Mouse (Mus musculus) forebrain, postnatal 0 days (tissue): ENCODE measurements at regions not wholly inside any gene's neighbourhood (a gene's known extent, or its start where the extent isn't known, plus 50 kb on each side); places are given as distances from the start of the nearest gene placed in this dataset.

Source experiments
- ATAC-seq: fragments of 200-750 bp; cut with Nextera tagmentation; 2 replicates; pipeline ENCODE4 v1.8.0; 2017; ENCODE audit warnings: mild to moderate bottlenecking, moderate library complexity
- DNase-seq: peaks from one replicate; pipeline ENCODE4 v3.0.0-alpha.2; 2015
- H3K27ac ChIP-seq: fragments of 300-500 bp; sonication (generic); 2 replicates; pipeline ENCODE4 v1.5.1; 2014; ENCODE audit warnings: low read depth, mild to moderate bottlenecking, antibody characterized with exemption, low read length, moderate library complexity, mixed read lengths
- H3K27me3 ChIP-seq: fragments of 300-500 bp; sonication (generic); 2 replicates; pipeline ENCODE4 v1.6.1; 2014; ENCODE audit warnings: mild to moderate bottlenecking, low read length, mixed read lengths; ENCODE audit not compliant: insufficient read depth
- H3K36me3 ChIP-seq: fragments of 300-500 bp; sonication (generic); 2 replicates; pipeline ENCODE4 v1.6.1; 2014; ENCODE audit warnings: mild to moderate bottlenecking, moderate library complexity; ENCODE audit not compliant: insufficient read depth
- H3K4me1 ChIP-seq: fragments of 300-500 bp; sonication (generic); 2 replicates; pipeline ENCODE4 v1.6.1; 2014; ENCODE audit warnings: antibody characterized with exemption; ENCODE audit not compliant: insufficient read depth
- H3K4me2 ChIP-seq: fragments of 300-500 bp; sonication (generic); 2 replicates; pipeline ENCODE4 v1.6.1; 2014; ENCODE audit warnings: low read depth, mild to moderate bottlenecking, moderate library complexity
- H3K4me3 ChIP-seq: fragments of 300-500 bp; sonication (generic); 2 replicates; pipeline ENCODE4 v1.5.1; 2014; ENCODE audit warnings: low read depth, low read length, mixed read lengths
- H3K9ac ChIP-seq: fragments of 300-500 bp; sonication (generic); 2 replicates; pipeline ENCODE4 v1.6.1; 2014; ENCODE audit warnings: mild to moderate bottlenecking
- H3K9me3 ChIP-seq: fragments of 300-500 bp; sonication (generic); 2 replicates; pipeline ENCODE4 v1.6.1; 2016; ENCODE audit warnings: low read length
- CTCF ChIP-seq: sonication (generic); IDR thresholded peaks from 2 replicates; pipeline ENCODE4 v1.5.1; 2016; ENCODE audit warnings: antibody characterized with exemption, control low read depth, low read depth
- WGBS: fragments of 180-500 bp; shearing (Covaris S2); extraction: QIAGEN DNeasy Blood & Tissue Kit; methylation state at CpG from one replicate; pipeline ENCODE4 v1.1.7; 2014; 5-methylcytosine and 5-hydroxymethylcytosine counted together

DNA sequence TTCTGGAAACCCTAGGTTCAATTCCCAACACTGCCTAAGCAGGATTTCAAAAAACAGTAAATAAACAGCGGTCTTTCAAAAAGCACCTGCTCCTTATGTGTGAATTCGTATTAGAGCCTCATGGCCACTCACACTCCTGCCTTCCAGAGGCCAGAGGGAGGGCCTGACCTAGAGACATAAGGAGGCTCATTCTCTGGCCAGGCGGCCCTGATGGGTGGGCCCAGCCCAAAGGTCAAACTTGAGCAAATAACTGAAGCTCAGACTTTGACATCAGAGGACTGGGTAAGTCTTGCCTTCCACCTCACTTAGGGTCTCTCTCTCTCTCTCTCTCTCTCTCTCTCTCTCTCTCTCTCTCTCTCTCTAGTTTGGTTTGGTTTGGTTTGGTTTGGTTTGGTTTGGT, 80.7 kb downstream of the Hs1bp3 start:
- ATAC-seq = no peak
- H3K36me3 ChIP-seq = no peaks in the 10 kb centered on the region
- no peak overlapping the region for H3K9ac ChIP-seq
- no peak for TF ChIP-seq CTCF
- H3K4me3 ChIP-seq = no peak overlapping the region
- no peak for DNase-seq
- no peak overlapping the region for H3K4me2 ChIP-seq
- no peaks in the 10 kb centered on the region for H3K9me3 ChIP-seq
- H3K4me1 ChIP-seq = no peaks in the 10 kb centered on the region
- H3K27me3 ChIP-seq = no peaks in the 10 kb centered on the region
- WGBS = 87% methylated on average over 3 of the region's 3 CpGs
- H3K27ac ChIP-seq = no peak overlapping the region
